Mouse (Mus musculus): ENCODE measurements around the gene Mpnd.

- TF ChIP-seq POLR2A (IDR thresholded peaks at IDR 0.05; ENCODE audit: low read depth, low read length): no peak
- TF ChIP-seq CTCF (IDR thresholded peaks at IDR 0.05; ENCODE audit: extremely low read depth, insufficient read length, insufficient replicate concordance, low read depth, low read length): no peak
These were observed 11.6 kb downstream of the Mpnd start for GRCm38 (mm10) chr17:56016793-56017785.
